Mouse (Mus musculus): Measurements from ENCODE around the gene Cycs.

- TF ChIP-seq CTCF (IDR thresholded peaks at IDR 0.05; ENCODE audit: borderline replicate concordance, insufficient read depth, low read length): no peak
- no peak for TF ChIP-seq POLR2A (IDR thresholded peaks at IDR 0.05; ENCODE audit: low read depth, low read length)
Measured at GRCm38 (mm10) chr6:50563651-50564050, 2.7 kb downstream of the Cycs start.
